Mouse (Mus musculus) embryonic facial prominence, embryonic 13.5 days (tissue): ENCODE results near the gene Megf11. TPM values are rescaled to one million over a fixed set of nuclear protein-coding genes. Genes with fewer than 3 reads are reported as not detected.
"Not testable (repeated sequence)": the region's sequence is repeated elsewhere in the genome, so short reads cannot be mapped to it uniquely, and the experiment has no call there.

ENCODE experiments used
- ATAC-seq: fragments of 200-750 bp; cut with Nextera tagmentation; 2 replicates; pipeline ENCODE4 v1.8.0; 2017; ENCODE audit warnings: low read depth; ENCODE audit not compliant: insufficient number of reproducible peaks, insufficient read depth, low FRiP score, low TSS enrichment
- H3K27ac ChIP-seq: fragments of 300-500 bp; sonication (generic); 2 replicates; pipeline ENCODE4 v1.5.1; 2015; ENCODE audit warnings: moderate library complexity, mild to moderate bottlenecking, inconsistent platforms
- H3K27me3 ChIP-seq: fragments of 300-500 bp; sonication (generic); 2 replicates; pipeline ENCODE4 v1.6.1; 2015; ENCODE audit warnings: mild to moderate bottlenecking, inconsistent platforms
- H3K36me3 ChIP-seq: fragments of 300-500 bp; sonication (generic); 2 replicates; pipeline ENCODE4 v1.6.1; 2015; ENCODE audit warnings: mild to moderate bottlenecking, inconsistent platforms
- H3K4me1 ChIP-seq: fragments of 300-500 bp; sonication (generic); 2 replicates; pipeline ENCODE4 v1.6.1; 2015; ENCODE audit warnings: inconsistent platforms
- H3K4me2 ChIP-seq: fragments of 300-500 bp; sonication (generic); 2 replicates; pipeline ENCODE4 v1.6.1; 2015; ENCODE audit warnings: moderate library complexity, mild to moderate bottlenecking, inconsistent platforms
- H3K4me3 ChIP-seq: fragments of 300-500 bp; sonication (generic); 2 replicates; pipeline ENCODE4 v1.5.1; 2015; ENCODE audit warnings: mild to moderate bottlenecking, inconsistent platforms
- H3K9ac ChIP-seq: fragments of 300-500 bp; sonication (generic); 2 replicates; pipeline ENCODE4 v1.6.1; 2015; ENCODE audit warnings: mild to moderate bottlenecking, inconsistent platforms
- H3K9me3 ChIP-seq: fragments of 300-500 bp; sonication (generic); 2 replicates; pipeline ENCODE4 v1.6.1; 2016; ENCODE audit warnings: inconsistent platforms
- WGBS: fragments of 180-500 bp; shearing (Covaris S2); methylation state at CpG from one replicate; pipeline ENCODE4 v1.1.7; 2015; ENCODE audit warnings: mixed read lengths; 5-methylcytosine and 5-hydroxymethylcytosine counted together
- polyA plus RNA-seq: library from polyadenylated mRNA; unstranded; fragments of >200 nt; fragmentation: Nextera tagmentation; extraction: Ambion mirVana; gene quantifications from 2 replicates; pipeline ENCODE4 v1.2.1, GENCODE M21; 2015

Megf11 gene
- polyA plus RNA-seq, 1 experiment from 2014 or later: 2.0 TPM

- Histone ChIP-seq H3K4me1 (no peaks in the 10 kb centered on the region), H3K9me3 (no peaks in the 10 kb centered on the region), H3K36me3 (peaks cover 32% of the 10 kb centered on the region), H3K27ac (no peak overlapping the region), H3K4me3 (no peak overlapping the region), H3K27me3 (no peaks in the 10 kb centered on the region), H3K4me2 (no peak overlapping the region), H3K9ac (no peak overlapping the region)
- no peak for ATAC-seq
- WGBS: 65% methylated on average over 5 of the region's 5 CpGs
These were observed 334.2 kb downstream of the Megf11 start for GRCm38 (mm10) chr9:64719526-64720163.

- Histone ChIP-seq H3K27me3 (no peaks in the 10 kb centered on the region), H3K27ac (no peak overlapping the region), H3K4me2 (no peak overlapping the region), H3K9ac (no peak overlapping the region), H3K4me3 (no peak overlapping the region), H3K4me1 (no peaks in the 10 kb centered on the region), H3K36me3 (peaks cover 47% of the 10 kb centered on the region), H3K9me3 (no peaks in the 10 kb centered on the region)
- 94% methylated on average over 5 of the region's 5 CpGs for WGBS
- no peak for ATAC-seq
These were observed 341.0 kb downstream of the Megf11 start for GRCm38 (mm10) chr9:64726454-64726853.

DNA sequence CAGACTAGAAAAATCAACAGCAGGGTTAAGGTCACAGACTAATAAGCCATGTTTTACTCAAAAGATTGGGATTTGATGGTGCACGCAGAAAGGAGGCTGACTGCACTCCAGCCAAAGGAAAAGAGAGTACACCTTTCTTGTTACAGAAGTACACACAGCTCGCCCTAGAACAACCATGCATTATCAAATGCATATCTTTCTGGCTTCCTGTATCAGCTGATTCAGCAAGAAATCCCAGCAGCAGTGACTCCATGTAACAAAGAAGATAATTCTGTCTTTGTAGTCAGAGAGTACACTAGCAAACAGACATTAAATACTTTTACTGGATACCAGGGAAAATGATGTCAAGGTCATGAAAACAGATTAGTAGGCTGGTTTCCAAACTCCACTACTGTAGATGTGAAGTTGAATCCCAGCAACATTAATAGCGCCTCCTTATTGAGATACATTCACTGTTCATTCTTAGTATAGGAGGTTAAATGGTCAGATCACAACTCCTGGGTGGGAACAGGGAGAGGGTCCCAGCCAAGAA lies 345.7 kb downstream of the Megf11 start:
- H3K9me3 ChIP-seq: no peaks in the 10 kb centered on the region
- H3K4me3 ChIP-seq: no peak overlapping the region
- peaks cover 17% of the 10 kb centered on the region for H3K36me3 ChIP-seq
- H3K27ac ChIP-seq: no peak overlapping the region
- WGBS: 89% methylated on average over 3 of the region's 3 CpGs
- no peak overlapping the region for H3K4me2 ChIP-seq
- H3K4me1 ChIP-seq: peaks cover 4% of the 10 kb centered on the region; the same call in 1 of the 2 replicates
- H3K27me3 ChIP-seq: no peaks in the 10 kb centered on the region
- no peak for ATAC-seq
- H3K9ac ChIP-seq: no peak overlapping the region

DNA sequence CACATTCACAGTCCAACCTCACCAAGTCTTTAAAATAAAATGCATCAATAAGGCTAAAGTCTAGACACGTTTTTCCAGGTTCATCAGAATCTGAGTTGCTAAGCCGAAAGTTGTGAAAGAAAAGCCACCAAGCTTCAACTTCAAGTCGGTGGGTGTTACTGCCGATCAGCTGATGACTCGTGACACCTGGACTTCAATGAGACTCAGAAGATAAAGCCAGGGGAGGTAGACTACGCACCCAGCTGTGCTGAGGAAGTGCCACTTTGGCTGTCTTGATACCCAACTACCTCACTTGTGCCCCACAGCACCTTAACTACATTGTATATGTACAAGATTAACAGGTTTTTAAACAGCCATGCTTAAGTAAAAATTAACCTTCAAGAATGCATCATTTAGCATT lies 348.7 kb downstream of the Megf11 start:
- Histone ChIP-seq H3K27ac (no peak overlapping the region), H3K4me2 (no peak overlapping the region), H3K4me1 (peaks cover 6% of the 10 kb centered on the region; the same call in 1 of the 2 replicates), H3K27me3 (no peaks in the 10 kb centered on the region), H3K36me3 (no peaks in the 10 kb centered on the region), H3K9me3 (no peaks in the 10 kb centered on the region), H3K4me3 (no peak overlapping the region), H3K9ac (no peak overlapping the region)
- ATAC-seq: no peak
- WGBS: 83% methylated on average over 6 of the region's 6 CpGs

GRCm38 (mm10) chr9:64734992-64735391 lies 349.6 kb downstream of the Megf11 start:
- not testable (repeated sequence) for H3K4me2 ChIP-seq, H3K4me1 ChIP-seq, H3K27ac ChIP-seq, H3K4me3 ChIP-seq, ATAC-seq, H3K36me3 ChIP-seq, H3K27me3 ChIP-seq, H3K9ac ChIP-seq, H3K9me3 ChIP-seq
- 89% methylated on average over 7 of the region's 7 CpGs for WGBS

DNA sequence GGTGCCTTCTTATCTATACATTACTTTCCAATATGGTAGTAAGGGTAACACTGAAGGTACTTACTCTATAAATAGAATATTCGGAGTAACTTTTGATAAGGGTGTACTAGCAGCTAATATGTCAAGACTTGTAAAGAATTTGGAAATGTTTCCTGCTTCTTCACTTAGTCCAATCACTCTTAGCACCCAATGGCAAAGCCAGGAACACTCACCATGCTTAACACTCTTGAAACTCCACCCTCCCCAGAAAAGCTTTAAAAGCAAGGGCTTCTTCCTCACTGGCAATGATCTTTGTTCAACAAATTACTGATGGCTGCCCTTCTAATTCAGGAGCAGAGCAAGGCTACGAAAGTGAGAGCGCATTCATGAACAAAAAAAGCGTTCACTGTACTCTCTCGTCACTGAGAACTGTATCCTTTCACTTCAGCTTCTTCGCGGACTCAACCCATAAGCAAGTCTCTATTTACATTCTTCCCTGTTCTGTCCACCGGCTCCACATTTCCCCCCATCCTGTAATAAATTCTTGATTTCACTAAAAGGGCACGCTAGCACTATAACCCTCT lies 350.7 kb downstream of the Megf11 start:
- WGBS: 14% methylated on average over 9 of the region's 9 CpGs
- H3K4me1 ChIP-seq: peaks cover 6% of the 10 kb centered on the region; the same call in 1 of the 2 replicates
- peak overlapping the region; percentile 93 for H3K9ac ChIP-seq
- no peaks in the 10 kb centered on the region for H3K27me3 ChIP-seq
- H3K27ac ChIP-seq: peak overlapping the region; percentile 92
- peak overlapping the region; percentile 99 for H3K4me3 ChIP-seq
- H3K36me3 ChIP-seq: no peaks in the 10 kb centered on the region
- no peak for ATAC-seq
- H3K9me3 ChIP-seq: no peaks in the 10 kb centered on the region
- H3K4me2 ChIP-seq: peak overlapping the region; percentile 72

DNA sequence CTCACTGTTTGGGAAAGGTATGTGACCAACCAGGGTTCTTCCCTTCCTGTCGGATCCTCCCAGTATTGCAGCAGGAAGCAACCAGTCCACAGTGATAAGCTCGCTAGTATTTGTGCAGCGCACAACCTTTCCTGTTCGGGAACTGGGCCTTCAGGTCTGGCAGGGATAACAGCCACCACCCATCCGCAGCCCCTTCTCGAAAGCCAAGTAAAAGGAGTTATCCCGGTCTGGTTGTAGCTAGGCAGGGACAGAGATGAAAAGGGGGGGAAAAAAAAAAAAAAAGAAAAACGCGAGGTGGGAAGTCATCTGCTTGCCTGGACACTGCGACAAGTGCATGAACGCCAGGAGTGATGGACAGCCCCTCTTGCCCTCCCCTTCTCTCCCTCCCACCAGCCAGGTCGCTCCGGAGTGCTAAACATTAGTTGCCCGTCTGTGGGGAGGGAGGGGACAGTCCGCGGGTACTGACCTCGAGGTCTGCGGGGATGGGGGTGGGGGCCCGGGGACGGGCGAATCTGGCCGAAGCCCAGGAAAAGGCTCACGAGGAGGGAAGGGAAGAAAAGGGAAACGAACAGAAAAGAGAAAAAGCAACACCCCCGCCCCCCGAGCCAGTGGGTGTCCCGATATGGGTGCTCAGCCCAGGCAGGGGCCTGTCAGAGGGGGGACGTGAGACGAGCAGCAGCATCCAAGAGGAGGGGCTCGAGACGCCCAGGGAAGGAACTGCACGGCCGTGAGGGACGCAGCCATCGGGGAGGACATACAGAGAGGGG lies 351.4 kb downstream of the Megf11 start:
- WGBS: under 1% methylated on average over 35 of the region's 35 CpGs

GRCm38 (mm10) chr9:64737406-64738201 lies 352.2 kb downstream of the Megf11 start, which contains the start of gene Rab11a:
Gene Rab11a (minus strand): TSS chr9:64737758.
- under 1% methylated on average over 61 of the region's 61 CpGs for WGBS
- Histone ChIP-seq H3K9me3 (no peaks in the 10 kb centered on the region), H3K27ac (peak within 1 kb of the TSS; percentile 92), H3K9ac (peak within 1 kb of the TSS; percentile 93), H3K36me3 (no peaks in the 10 kb centered on the region), H3K27me3 (no peaks in the 10 kb centered on the region), H3K4me3 (peak within 1 kb of the TSS; percentile 99), H3K4me1 (peaks cover 6% of the 10 kb centered on the region; the same call in 1 of the 2 replicates), H3K4me2 (peak within 1 kb of the TSS; percentile 72)
- ATAC-seq: peak; percentile 94

More for the DNA sequence above, 351.4 kb downstream of the Megf11 start:
- Histone ChIP-seq H3K9ac (peak overlapping the region; percentile 93), H3K36me3 (no peaks in the 10 kb centered on the region), H3K27me3 (no peaks in the 10 kb centered on the region), H3K4me2 (peak overlapping the region; percentile 72), H3K9me3 (no peaks in the 10 kb centered on the region), H3K27ac (peak overlapping the region; percentile 92), H3K4me3 (peak overlapping the region; percentile 99), H3K4me1 (peaks cover 6% of the 10 kb centered on the region; the same call in 1 of the 2 replicates)
- peak; percentile 81 for ATAC-seq

GRCm38 (mm10) chr9:64739001-64739400 lies 353.6 kb downstream of the Megf11 start:
- H3K4me2 ChIP-seq: no peak overlapping the region
- no peaks in the 10 kb centered on the region for H3K9me3 ChIP-seq
- 85% methylated on average over 2 of the region's 2 CpGs for WGBS
- H3K4me1 ChIP-seq: peaks cover 6% of the 10 kb centered on the region; the same call in 1 of the 2 replicates
- H3K36me3 ChIP-seq: no peaks in the 10 kb centered on the region
- no peak overlapping the region for H3K27ac ChIP-seq
- no peak overlapping the region for H3K9ac ChIP-seq
- H3K27me3 ChIP-seq: no peaks in the 10 kb centered on the region
- H3K4me3 ChIP-seq: no peak overlapping the region
- ATAC-seq: no peak

GRCm38 (mm10) chr9:64742453-64742852 lies 357.0 kb downstream of the Megf11 start:
- Histone ChIP-seq H3K9ac (no peak overlapping the region), H3K4me1 (no peaks in the 10 kb centered on the region), H3K9me3 (no peaks in the 10 kb centered on the region), H3K27me3 (no peaks in the 10 kb centered on the region), H3K4me3 (no peak overlapping the region), H3K4me2 (no peak overlapping the region), H3K27ac (no peak overlapping the region), H3K36me3 (no peaks in the 10 kb centered on the region)
- ATAC-seq: no peak
- WGBS: 58% methylated on average over 1 of the region's 1 CpGs

- Histone ChIP-seq H3K36me3 (no peaks in the 10 kb centered on the region), H3K27me3 (no peaks in the 10 kb centered on the region), H3K9ac (no peak overlapping the region), H3K9me3 (no peaks in the 10 kb centered on the region), H3K4me1 (no peaks in the 10 kb centered on the region), H3K4me3 (no peak overlapping the region), H3K27ac (no peak overlapping the region), H3K4me2 (no peak overlapping the region)
- whole genome bisulfite sequencing: 75% methylated on average over 4 of the region's 4 CpGs
- no peak for ATAC-seq
These were observed 362.3 kb downstream of the Megf11 start for GRCm38 (mm10) chr9:64747735-64748134.
